Mouse (Mus musculus) olfactory bulb, adult 2 months (tissue): Measurements from ENCODE around the gene Smc6.

ENCODE experiments used
- CTCF ChIP-seq: fragments of 200-500 bp; IDR thresholded peaks from 2 replicates; pipeline ENCODE4 v1.5.1; 2012; ENCODE audit warnings: low read depth, mild to moderate bottlenecking, low read length, moderate library complexity; ENCODE audit not compliant: insufficient read depth
- POLR2A ChIP-seq: fragments of 200-500 bp; IDR thresholded peaks from 2 replicates; pipeline ENCODE4 v1.6.1; 2012; ENCODE audit warnings: mild to moderate bottlenecking, low read depth, low read length, moderate library complexity; ENCODE audit not compliant: insufficient read depth

- TF ChIP-seq CTCF = no peak
- TF ChIP-seq POLR2A = no peak
These were observed 43.1 kb upstream of the Smc6 start for GRCm38 (mm10) chr12:11222566-11222965.
